ENCODE assay signal across 9 mouse cellular contexts in genomic region chr1:78215749-78216508, GRCm38 (mm10). TPM values are rescaled to one million over a fixed set of nuclear protein-coding genes. Genes with fewer than 3 reads are reported as not detected.
DNase-seq lines count a peak whose midpoint lies in the region; ATAC-seq and TF ChIP-seq lines count a peak whose summit lies in the region.
"Had no signal": no experiment of that assay in that cellular context is flagged by ENCODE, and none has a peak within 500 bp of the region (broad histone marks: within the 10 kb centered on the region; RNA-seq: fewer than 3 reads in every experiment).

No protein-coding gene starts in this region.

- under 1% methylated on average over 36 of the region's 36 CpGs for WGBS in forebrain, embryonic 13.5 days

- no peaks in the 10 kb centered on the region for H3K9me3 ChIP-seq in forebrain, embryonic 13.5 days (replicated peaks)

- ATAC-seq in forebrain, embryonic 13.5 days, result peak; percentile 44; the same call in 1 of the 2 replicates
- ATAC-seq in activated CD4-positive, CD25-positive, alpha-beta regulatory T cell, adult 4 months, result no peak

- no peak overlapping the region for H3K9ac ChIP-seq in forebrain, embryonic 13.5 days

- peaks cover 100% of the 10 kb centered on the region for H3K27me3 ChIP-seq in forebrain, embryonic 13.5 days
- H3K27me3 ChIP-seq: CH12.LX had no signal

- peak; percentile 19; the same call in 1 of the 2 replicates for TF ChIP-seq CTCF in gastrocnemius, adult 2 months (IDR thresholded peaks at IDR 0.05)

- H3K36me3 ChIP-seq in forebrain, embryonic 13.5 days (ENCODE audit: poor library complexity, severe bottlenecking), result no peaks in the 10 kb centered on the region

- intact Hi-C loops in gastrocnemius, adult 2 months (cut with DNase I), result loop anchor here (10.0 kb wide), 1 partner anchor 209 kb away; no protein-coding TSS in a partner anchor

- H3K4me1 ChIP-seq in forebrain, embryonic 13.5 days, result peaks cover 26% of the 10 kb centered on the region

- peak; percentile 39 for DNase-seq in gastrocnemius, adult 2 months
- DNase-seq in gastrocnemius, postnatal 10 days, result no peak
- DNase-seq in adrenal gland, postnatal 14 days, result peak; percentile 46
- peak; percentile 52 for DNase-seq in kidney, postnatal 10 days
- peak; percentile 73 for DNase-seq in neural tube, embryonic 10.5 days (ENCODE audit: extremely low spot score, low spot score)
- no peak for DNase-seq in urinary bladder, postnatal 25 days (ENCODE audit: low spot score)

- peak overlapping the region; percentile 70 for H3K4me3 ChIP-seq in gastrocnemius, adult 2 months
- peak overlapping the region; percentile 51 for H3K4me3 ChIP-seq in forebrain, embryonic 13.5 days

- H3K4me2 ChIP-seq in forebrain, embryonic 13.5 days, result peak overlapping the region; percentile 86

- H3K27ac ChIP-seq in gastrocnemius, adult 2 months, result no peak overlapping the region
- no peak overlapping the region for H3K27ac ChIP-seq in forebrain, embryonic 13.5 days

RNA-seq across cellular contexts. Expression of gene Pax3, which starts 19.0 kb away (rescaled TPM):
- total RNA-seq in gastrocnemius, adult 2 months (2021), result not detected
- under 1 TPM in 1 of 2 experiments, not detected in 1; 0.07 TPM for total RNA-seq in gastrocnemius, postnatal 10 days (2021)
- total RNA-seq in adrenal gland, postnatal 14 days (2021), result not detected in 2 replicates
- polyA plus RNA-seq in forebrain, embryonic 13.5 days (2015; fragmentation: Nextera tagmentation; extraction: Ambion mirVana), result 0.53 and 0.65 TPM in 2 replicates
- under 1 TPM in 1 of 2 experiments, not detected in 1; 0.17 TPM for polyA plus RNA-seq in activated CD4-positive, CD25-positive, alpha-beta regulatory T cell, adult 4 months (2017; shearing (Covaris generic))

Comparison
In these comparisons a context has a peak if more than half of its experiments do, and no peak if none do; other contexts are left out.
1. DNase-seq: peak in gastrocnemius, adult 2 months (single experiment), adrenal gland, postnatal 14 days (single experiment), kidney, postnatal 10 days (single experiment) and neural tube, embryonic 10.5 days (single experiment); none in gastrocnemius, postnatal 10 days (single experiment) and urinary bladder, postnatal 25 days (single experiment).